Mouse (Mus musculus) bone marrow, adult 2 months (tissue): ENCODE data around the gene Iqcg.

ENCODE experiments used
- CTCF ChIP-seq: fragments of 200-500 bp; IDR thresholded peaks from 2 replicates; pipeline ENCODE4 v1.5.1; 2011; ENCODE audit warnings: low read length, control low read depth; ENCODE audit not compliant: control insufficient read depth, insufficient read depth
- POLR2A ChIP-seq: fragments of 200-500 bp; IDR thresholded peaks from 2 replicates; pipeline ENCODE4 v1.6.1; 2011; ENCODE audit warnings: low read depth, mild to moderate bottlenecking, control low read depth, low read length, borderline replicate concordance; ENCODE audit not compliant: control insufficient read depth

- no peak for TF ChIP-seq POLR2A
- no peak for TF ChIP-seq CTCF
Measured at GRCm38 (mm10) chr16:32984631-32985030, 71.4 kb downstream of the Iqcg start.
